Mouse (Mus musculus) hindbrain, embryonic 15.5 days (tissue): ENCODE measurements at regions not wholly inside any gene's neighbourhood (a gene's known extent, or its start where the extent isn't known, plus 50 kb on each side); places are given as distances from the start of the nearest gene placed in this dataset.

Experiments
- ATAC-seq: fragments of 200-750 bp; cut with Nextera tagmentation; 2 replicates; pipeline ENCODE4 v1.8.0; 2017; ENCODE audit warnings: low read depth, moderate number of reproducible peaks, moderate TSS enrichment; ENCODE audit not compliant: low FRiP score
- H3K27ac ChIP-seq: fragments of 300-500 bp; sonication (generic); replicated peaks from 2 replicates; pipeline ENCODE4 v1.5.1; 2015; ENCODE audit warnings: mild to moderate bottlenecking, inconsistent platforms
- H3K27me3 ChIP-seq: fragments of 300-500 bp; sonication (generic); 2 replicates; pipeline ENCODE4 v1.6.1; 2015; ENCODE audit warnings: control low read depth, inconsistent platforms
- H3K36me3 ChIP-seq: fragments of 300-500 bp; sonication (generic); 2 replicates; pipeline ENCODE4 v1.6.1; 2015; ENCODE audit warnings: control low read depth, inconsistent platforms
- H3K4me1 ChIP-seq: fragments of 300-500 bp; sonication (generic); replicated peaks from 2 replicates; pipeline ENCODE4 v1.6.1; 2015; ENCODE audit warnings: control low read depth, inconsistent platforms
- H3K4me2 ChIP-seq: fragments of 300-500 bp; sonication (generic); 2 replicates; pipeline ENCODE4 v1.6.1; 2015; ENCODE audit warnings: moderate library complexity, mild to moderate bottlenecking, inconsistent platforms
- H3K4me3 ChIP-seq: fragments of 300-500 bp; sonication (generic); 2 replicates; pipeline ENCODE4 v1.5.1; 2015; ENCODE audit warnings: mild to moderate bottlenecking, inconsistent platforms
- H3K9ac ChIP-seq: fragments of 300-500 bp; sonication (generic); 2 replicates; pipeline ENCODE4 v1.6.1; 2015; ENCODE audit warnings: inconsistent platforms
- H3K9me3 ChIP-seq: fragments of 300-500 bp; sonication (generic); 2 replicates; pipeline ENCODE4 v1.6.1; 2016; ENCODE audit warnings: control low read depth, inconsistent platforms
- WGBS: fragments of 180-500 bp; shearing (Covaris S2); methylation state at CpG from one replicate; pipeline ENCODE4 v1.1.7; 2015; 5-methylcytosine and 5-hydroxymethylcytosine counted together

DNA sequence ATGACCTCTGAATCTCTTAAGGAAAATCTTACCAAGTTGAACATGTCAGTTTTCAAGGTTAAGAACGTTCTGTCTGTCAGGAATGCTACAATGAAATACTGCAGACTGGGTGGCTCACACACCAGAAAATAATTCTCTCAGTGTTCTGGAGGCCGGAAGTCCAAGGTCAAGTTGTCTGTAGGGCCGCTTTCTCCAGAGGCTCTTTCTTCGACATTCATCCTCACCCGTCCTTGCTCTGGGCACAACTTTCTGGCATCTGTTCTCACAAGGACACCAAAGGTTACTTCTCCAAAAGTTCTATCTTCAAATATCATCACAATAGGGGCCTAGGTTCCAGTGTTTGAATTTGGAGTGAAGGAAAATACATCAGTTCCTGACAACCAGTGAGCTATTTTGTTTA lies 239.2 kb downstream of the Kcnrg start:
- no peaks in the 10 kb centered on the region for H3K27me3 ChIP-seq

DNA sequence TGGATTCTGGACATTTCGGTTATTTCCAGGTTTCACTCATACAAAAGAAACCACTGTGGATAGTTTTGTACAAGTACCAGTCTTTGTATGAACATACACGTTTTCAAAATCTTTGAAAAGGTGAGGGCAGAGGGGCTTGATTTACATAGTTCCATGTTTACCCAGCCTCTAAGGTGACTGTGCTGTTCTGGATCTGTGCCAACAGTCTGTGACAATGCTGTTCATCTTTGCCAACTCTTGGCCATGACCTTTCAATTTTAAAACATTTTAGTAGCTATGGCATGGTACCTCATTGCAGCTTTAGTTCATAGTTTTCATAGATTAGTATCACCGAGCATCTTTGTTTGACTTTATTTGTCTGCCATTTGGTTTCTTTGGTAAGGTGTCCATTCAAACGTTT lies 243.0 kb downstream of the Kcnrg start:
- Histone ChIP-seq H3K36me3 (no peaks in the 10 kb centered on the region), H3K9ac (no peak overlapping the region), H3K4me2 (no peak overlapping the region), H3K4me1 (no peaks in the 10 kb centered on the region), H3K27me3 (no peaks in the 10 kb centered on the region), H3K9me3 (no peaks in the 10 kb centered on the region), H3K4me3 (no peak overlapping the region), H3K27ac (no peak overlapping the region)
- WGBS, result 84% methylated on average over 4 of the region's 4 CpGs
- no peak for ATAC-seq

More for the DNA sequence above, 239.2 kb downstream of the Kcnrg start:
- Histone ChIP-seq H3K4me2 (no peak overlapping the region), H3K27ac (no peak overlapping the region), H3K9ac (no peak overlapping the region), H3K4me1 (no peaks in the 10 kb centered on the region), H3K4me3 (no peak overlapping the region), H3K36me3 (no peaks in the 10 kb centered on the region), H3K9me3 (no peaks in the 10 kb centered on the region)
- 91% methylated on average over 5 of the region's 5 CpGs for WGBS
- no peak for ATAC-seq

DNA sequence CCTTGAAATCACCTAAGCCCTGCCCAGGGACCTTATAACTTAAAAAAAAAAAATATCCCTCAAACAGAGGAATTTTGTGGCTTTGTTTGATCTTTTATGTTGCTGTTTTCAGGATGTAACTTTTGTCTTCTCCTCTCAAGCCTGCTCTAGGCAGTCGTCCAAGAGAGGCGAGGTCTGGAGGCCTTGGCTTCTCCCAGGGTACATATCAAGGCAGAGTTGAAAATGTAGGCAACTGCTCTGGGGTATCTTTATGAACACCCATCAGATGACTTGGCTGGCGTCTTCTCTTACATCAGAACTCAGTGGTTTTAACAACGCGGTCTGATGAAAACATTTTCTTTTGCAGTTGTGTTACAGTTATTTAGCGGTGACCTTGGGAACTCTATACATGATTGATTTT lies 250.4 kb downstream of the Kcnrg start:
- Histone ChIP-seq H3K4me1 (no peaks in the 10 kb centered on the region), H3K36me3 (no peaks in the 10 kb centered on the region), H3K4me3 (no peak overlapping the region), H3K9me3 (no peaks in the 10 kb centered on the region), H3K27me3 (no peaks in the 10 kb centered on the region), H3K9ac (no peak overlapping the region), H3K27ac (no peak overlapping the region), H3K4me2 (no peak overlapping the region)
- no peak for ATAC-seq
- WGBS, result 84% methylated on average over 6 of the region's 6 CpGs

DNA sequence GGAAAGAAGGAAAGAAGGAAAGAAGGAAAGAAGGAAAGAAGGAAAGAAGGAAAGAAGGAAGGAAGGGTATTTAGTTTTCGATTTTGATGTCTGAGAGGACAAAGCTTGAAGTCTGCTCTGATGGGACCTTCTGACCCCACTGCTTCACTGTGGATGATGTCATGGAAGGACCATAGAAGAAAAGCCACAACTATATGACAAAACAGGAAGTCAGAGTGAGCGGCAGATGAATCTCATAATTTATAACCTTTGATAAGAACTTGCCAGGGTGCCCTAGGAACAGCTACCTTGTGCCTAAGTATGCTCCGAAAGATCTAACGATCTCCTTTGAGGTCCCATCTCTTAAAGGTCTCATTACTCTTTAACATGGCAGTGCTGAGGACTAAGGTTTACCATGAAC lies 253.4 kb downstream of the Kcnrg start:
- Histone ChIP-seq H3K9ac (no peak overlapping the region), H3K9me3 (no peaks in the 10 kb centered on the region), H3K36me3 (no peaks in the 10 kb centered on the region), H3K4me2 (no peak overlapping the region), H3K27ac (no peak overlapping the region), H3K4me1 (no peaks in the 10 kb centered on the region), H3K27me3 (no peaks in the 10 kb centered on the region), H3K4me3 (no peak overlapping the region)
- ATAC-seq, result no peak
- WGBS, result 94% methylated on average over 4 of the region's 4 CpGs

DNA sequence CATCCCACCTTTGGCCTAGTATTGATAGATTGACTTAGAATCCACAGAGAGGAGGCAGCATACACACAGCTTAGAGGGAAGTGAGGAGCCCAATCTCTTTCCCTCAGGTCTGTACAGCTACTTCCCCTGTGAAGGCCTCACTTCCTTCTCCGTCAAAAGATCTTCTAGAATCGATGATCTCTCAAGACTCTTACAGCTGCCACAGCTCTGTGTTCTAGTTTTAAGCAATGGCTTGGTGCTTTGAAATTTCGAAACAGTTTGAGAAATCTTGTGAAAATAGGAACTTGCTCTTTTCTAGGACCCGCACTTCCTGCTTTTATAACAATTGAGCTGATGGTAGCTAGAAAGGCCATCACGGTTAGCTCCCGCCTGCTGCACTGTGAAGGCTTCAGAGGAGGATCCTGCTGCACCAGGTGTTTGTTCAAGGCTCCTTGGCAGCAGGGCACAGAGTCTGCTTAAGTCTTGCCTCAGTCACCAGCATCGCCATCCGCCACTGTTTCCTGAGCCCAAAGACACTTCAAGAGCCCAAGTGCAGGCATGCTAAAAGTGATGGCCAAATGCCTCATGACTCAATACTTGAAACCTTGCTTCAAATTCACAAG lies 254.2 kb downstream of the Kcnrg start:
- Histone ChIP-seq H3K9me3 (no peaks in the 10 kb centered on the region), H3K4me1 (no peaks in the 10 kb centered on the region), H3K27ac (no peak overlapping the region), H3K27me3 (no peaks in the 10 kb centered on the region), H3K4me2 (no peak overlapping the region), H3K4me3 (no peak overlapping the region), H3K36me3 (no peaks in the 10 kb centered on the region), H3K9ac (no peak overlapping the region)
- ATAC-seq, result no peak
- 94% methylated on average over 8 of the region's 8 CpGs for WGBS

DNA sequence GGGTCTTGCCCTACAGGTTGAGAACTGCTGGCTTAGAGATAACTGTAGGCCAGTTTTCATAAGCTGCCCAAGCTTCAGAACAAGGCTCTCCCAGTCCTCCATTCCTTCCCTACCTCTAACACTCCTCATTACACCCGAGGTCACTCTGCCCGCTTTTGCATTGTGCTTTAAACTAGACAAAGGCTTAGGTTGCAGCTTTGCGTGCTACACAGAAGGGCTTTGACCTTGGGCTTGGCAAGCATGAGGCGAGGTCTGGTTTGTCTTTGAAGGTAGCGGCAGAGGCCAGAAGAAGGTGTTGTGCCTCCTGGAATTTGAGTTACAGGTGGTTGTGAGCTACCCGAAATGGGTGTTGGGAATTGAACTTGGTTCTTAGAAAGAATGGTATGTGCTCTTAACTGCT lies 255.7 kb downstream of the Kcnrg start:
- H3K9ac ChIP-seq, result no peak overlapping the region
- no peaks in the 10 kb centered on the region for H3K9me3 ChIP-seq
- no peaks in the 10 kb centered on the region for H3K27me3 ChIP-seq
- WGBS, result 92% methylated on average over 6 of the region's 6 CpGs
- no peaks in the 10 kb centered on the region for H3K4me1 ChIP-seq
- H3K27ac ChIP-seq, result no peak overlapping the region
- no peak overlapping the region for H3K4me2 ChIP-seq
- ATAC-seq, result no peak
- no peak overlapping the region for H3K4me3 ChIP-seq
- no peaks in the 10 kb centered on the region for H3K36me3 ChIP-seq

DNA sequence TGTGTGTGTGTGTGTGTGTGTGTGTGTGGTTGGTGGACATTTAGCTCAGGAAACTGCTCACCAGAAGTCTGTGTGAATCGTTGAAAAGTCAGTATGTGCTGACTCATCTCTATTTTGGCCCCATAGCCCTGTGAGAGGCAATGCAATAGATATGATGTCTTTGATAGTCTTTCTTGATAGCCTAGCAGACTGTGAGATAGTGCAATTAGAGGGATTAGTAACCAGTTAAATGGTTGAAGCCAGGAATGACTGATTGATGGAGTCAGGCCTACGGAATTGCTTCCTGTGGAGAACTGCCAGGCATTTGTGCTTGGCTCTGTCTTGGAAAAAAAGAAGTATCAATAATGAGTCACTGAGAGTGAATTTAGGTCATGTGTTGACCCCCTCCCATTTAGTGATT lies 256.2 kb downstream of the Kcnrg start:
- Histone ChIP-seq H3K4me2 (no peak overlapping the region), H3K9ac (no peak overlapping the region), H3K4me1 (no peaks in the 10 kb centered on the region), H3K9me3 (no peaks in the 10 kb centered on the region), H3K36me3 (no peaks in the 10 kb centered on the region), H3K27me3 (no peaks in the 10 kb centered on the region), H3K4me3 (no peak overlapping the region), H3K27ac (no peak overlapping the region)
- no peak for ATAC-seq
- WGBS, result 65% methylated on average over 2 of the region's 2 CpGs

DNA sequence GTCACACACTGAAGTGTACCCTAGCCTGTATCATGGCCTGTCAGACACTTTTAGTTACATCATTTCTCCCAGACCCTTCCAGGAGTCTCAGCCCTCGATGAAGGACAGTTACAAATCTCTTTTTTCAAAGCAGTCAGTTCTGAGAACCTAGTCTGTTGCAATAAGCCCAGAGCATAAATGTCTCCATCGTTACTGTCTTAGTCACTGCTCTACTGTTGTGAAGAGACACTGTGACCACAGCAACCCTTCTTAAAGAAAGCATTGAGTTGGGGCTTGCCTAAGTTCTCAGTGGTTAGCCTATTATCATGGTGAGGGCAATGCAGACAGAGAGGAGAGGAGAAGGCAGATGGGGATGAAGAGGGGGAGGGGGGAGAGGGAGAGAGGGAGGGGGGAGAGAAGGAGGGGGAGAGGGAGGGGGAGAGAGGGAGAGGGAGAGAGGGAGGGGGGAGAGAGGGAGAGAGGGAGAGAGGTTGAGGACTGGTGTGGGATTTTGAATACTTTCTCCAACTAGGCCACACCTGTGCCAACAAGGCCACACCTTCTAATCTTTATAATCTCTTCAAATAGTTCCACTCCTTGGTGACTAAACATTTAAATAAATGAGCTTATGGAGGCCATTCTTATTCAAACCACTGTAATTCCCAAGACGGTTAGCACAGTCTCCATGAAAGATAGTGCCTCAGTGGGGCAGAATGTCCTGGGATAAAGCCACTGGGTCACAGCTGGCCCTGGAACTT lies 259.4 kb downstream of the Kcnrg start:
- Histone ChIP-seq H3K9ac (no peak overlapping the region), H3K27me3 (no peaks in the 10 kb centered on the region), H3K9me3 (no peaks in the 10 kb centered on the region), H3K4me2 (no peak overlapping the region), H3K4me3 (no peak overlapping the region), H3K36me3 (no peaks in the 10 kb centered on the region), H3K27ac (no peak overlapping the region), H3K4me1 (no peaks in the 10 kb centered on the region)
- ATAC-seq, result no peak
- 71% methylated on average over 3 of the region's 3 CpGs for WGBS

DNA sequence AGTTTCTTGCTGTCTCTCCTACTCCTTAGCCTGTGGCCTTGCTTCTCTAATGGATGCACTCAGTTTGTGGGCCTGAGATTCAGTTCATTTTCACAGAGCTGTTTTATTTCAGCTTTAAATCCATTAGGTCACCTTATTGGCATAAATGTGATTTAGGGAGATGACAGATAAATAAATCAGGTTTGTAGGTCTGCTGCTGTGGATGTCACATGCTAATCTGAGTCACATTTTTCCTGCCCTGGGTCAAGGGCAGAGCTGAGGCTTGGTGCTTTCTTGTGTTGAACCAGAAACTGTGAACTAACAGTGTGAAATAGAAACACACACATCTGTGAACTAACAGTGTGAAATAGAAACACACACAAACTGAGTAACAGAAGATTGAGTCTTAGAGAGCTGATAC lies 266.9 kb downstream of the Kcnrg start:
- H3K9ac ChIP-seq, result no peak overlapping the region
- H3K4me2 ChIP-seq, result no peak overlapping the region
- H3K27me3 ChIP-seq, result no peaks in the 10 kb centered on the region
- ATAC-seq, result no peak
- no peaks in the 10 kb centered on the region for H3K36me3 ChIP-seq
- no peak overlapping the region for H3K27ac ChIP-seq
- H3K9me3 ChIP-seq, result no peaks in the 10 kb centered on the region
- no peaks in the 10 kb centered on the region for H3K4me1 ChIP-seq
- no peak overlapping the region for H3K4me3 ChIP-seq

DNA sequence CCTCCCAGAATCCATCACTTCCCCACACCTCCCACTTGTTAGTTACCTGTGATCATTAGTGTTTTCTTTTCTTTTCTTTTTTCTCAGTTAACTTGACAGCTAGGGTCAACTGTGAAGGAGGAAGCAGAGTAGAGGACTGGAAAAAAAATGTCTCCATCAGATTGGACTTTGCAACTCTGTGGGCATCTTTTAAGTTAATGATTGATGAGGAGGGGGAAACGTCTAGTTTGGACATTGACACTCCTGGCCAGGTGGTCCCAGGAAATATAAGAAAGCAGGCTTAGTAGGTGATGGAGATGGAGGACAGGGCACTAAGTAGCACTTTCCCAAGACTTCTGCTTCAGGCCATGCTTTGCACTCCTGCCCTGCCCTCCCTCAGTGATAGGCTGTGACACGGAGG lies 272.2 kb downstream of the Kcnrg start:
- 74% methylated on average over 2 of the region's 2 CpGs for WGBS
- Histone ChIP-seq H3K4me3 (no peak overlapping the region), H3K4me1 (no peaks in the 10 kb centered on the region), H3K36me3 (no peaks in the 10 kb centered on the region), H3K27me3 (no peaks in the 10 kb centered on the region), H3K9ac (no peak overlapping the region), H3K4me2 (no peak overlapping the region), H3K9me3 (no peaks in the 10 kb centered on the region), H3K27ac (no peak overlapping the region)
- no peak for ATAC-seq

DNA sequence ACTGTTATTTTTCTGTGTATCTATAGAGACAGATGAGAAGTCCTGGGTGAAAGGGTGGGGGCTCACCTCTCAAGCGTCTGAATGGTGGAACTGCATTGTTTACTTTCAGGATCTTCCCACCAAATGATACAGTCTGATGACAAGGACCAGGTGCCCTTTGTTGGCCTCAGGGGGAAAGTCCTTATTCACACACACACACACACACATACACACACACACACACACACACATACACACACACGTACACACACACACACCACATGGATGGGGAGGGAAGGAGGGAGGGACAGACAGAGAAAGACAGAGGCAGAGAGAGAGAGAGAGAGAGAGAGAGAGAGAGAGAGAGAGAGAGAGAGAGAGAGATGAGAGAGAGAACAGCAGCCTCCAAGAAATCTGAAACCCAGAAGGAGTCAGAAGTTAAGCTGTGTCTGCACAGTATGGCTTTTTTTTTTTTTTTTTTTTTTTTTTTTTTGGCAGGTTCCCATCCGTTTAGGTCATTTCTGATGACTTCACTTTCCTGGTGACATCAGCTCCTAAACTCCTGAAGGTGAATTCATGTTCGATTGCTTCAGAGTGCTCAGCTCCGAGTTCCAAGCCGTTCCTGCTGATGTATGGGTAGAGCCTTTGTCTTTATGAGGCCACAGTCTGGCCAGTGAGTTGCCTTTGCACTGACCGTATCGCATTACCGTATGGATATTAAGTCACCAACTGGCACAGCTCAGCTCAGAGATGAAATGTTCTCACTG lies 273.4 kb downstream of the Kcnrg start:
- H3K27ac ChIP-seq, result no peak overlapping the region
- H3K4me2 ChIP-seq, result no peak overlapping the region
- no peaks in the 10 kb centered on the region for H3K36me3 ChIP-seq
- ATAC-seq, result no peak
- H3K4me3 ChIP-seq, result no peak overlapping the region
- no peak overlapping the region for H3K9ac ChIP-seq
- H3K4me1 ChIP-seq, result no peaks in the 10 kb centered on the region
- H3K9me3 ChIP-seq, result no peaks in the 10 kb centered on the region
- no peaks in the 10 kb centered on the region for H3K27me3 ChIP-seq
- WGBS, result 70% methylated on average over 9 of the region's 9 CpGs

DNA sequence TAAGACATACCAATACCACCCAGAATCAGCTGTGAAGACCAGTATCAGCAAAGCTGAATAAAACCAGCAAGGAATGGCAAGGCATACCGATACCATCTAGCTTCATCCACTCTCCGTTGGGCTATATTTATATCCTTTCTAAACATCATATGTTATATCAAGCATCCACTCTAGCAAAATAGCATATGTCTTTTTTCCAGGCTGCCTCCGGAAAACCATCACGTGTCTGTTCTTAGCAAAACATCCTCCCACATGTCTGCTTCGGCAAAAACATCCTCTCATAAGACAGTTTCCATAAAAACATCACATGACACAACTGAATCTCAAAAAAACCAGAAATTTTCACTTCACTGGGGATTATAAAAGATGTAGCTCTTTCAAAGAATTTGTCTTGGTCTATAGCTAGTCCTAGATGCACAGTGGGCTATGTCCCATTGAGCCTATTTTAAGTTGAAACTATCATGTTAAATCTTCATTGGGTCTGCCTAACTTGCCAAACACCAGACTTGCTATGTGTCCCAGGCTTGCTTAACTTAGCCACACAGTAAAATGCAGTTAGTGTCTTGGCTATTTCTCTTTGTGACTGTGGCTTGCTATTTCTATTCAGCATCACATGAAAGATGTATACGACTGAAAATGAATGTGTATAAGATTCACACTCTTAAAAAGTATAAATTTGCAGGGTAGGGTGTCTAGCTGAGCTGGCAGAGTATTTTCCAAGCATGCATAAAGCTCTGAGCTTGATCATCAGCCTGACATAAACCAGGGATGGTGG lies 278.2 kb downstream of the Kcnrg start:
- Histone ChIP-seq H3K4me2 (no peak overlapping the region), H3K27me3 (no peaks in the 10 kb centered on the region), H3K4me1 (no peaks in the 10 kb centered on the region), H3K4me3 (no peak overlapping the region), H3K36me3 (no peaks in the 10 kb centered on the region), H3K9me3 (no peaks in the 10 kb centered on the region), H3K9ac (no peak overlapping the region), H3K27ac (no peak overlapping the region)
- WGBS, result 91% methylated on average over 6 of the region's 6 CpGs
- no peak for ATAC-seq
